Mouse (Mus musculus): ENCODE results near the gene Bhmt. TPM values are rescaled to one million over a fixed set of nuclear protein-coding genes. Genes with fewer than 3 reads are reported as not detected.

Gene Bhmt
- polyA plus RNA-seq, 1 experiment: 0.15 TPM

DNA sequence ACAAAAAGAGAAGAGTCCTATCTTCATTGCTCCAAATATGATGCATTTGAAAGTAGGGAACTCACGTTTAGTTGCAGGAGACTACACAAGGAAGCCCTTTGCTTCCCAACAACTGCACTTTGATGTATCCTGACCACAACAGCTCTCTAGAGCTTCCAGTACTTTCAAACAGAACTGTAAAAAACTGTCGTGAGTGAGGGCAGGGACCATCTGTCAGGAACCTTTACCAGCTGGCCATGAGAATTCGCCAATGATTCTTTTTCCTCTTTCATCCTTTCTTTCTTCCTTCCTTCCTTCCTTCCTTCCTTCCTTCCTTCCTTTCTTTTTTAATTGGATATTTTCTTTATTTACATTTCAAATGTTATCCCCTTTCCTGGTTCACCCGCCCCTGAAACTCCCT, 68.1 kb downstream of the Bhmt start:
- DNase-seq: no peak
- Histone ChIP-seq H3K4me3 (replicated peaks; ENCODE audit: extremely low read depth, low read depth, low read length) (no peak overlapping the region), H3K4me1 (ENCODE audit: control insufficient read depth, insufficient read depth, low read length) (no peaks in the 10 kb centered on the region)
- no peak for TF ChIP-seq POLR2A (IDR thresholded peaks at IDR 0.05; ENCODE audit: borderline replicate concordance, extremely low read depth, low read depth, low read length)
- TF ChIP-seq CTCF (IDR thresholded peaks at IDR 0.05; ENCODE audit: insufficient read depth, low read length): no peak
- WGBS: 40% methylated on average over 4 of the region's 4 CpGs

Other genes starting within 250 kb of the Bhmt start
- gene Jmy, start 138.2 kb downstream of the Bhmt start, polyA plus RNA-seq (2012; rRNA removed): 7.0 and 10.4 TPM in 2 replicates
- 0.07 TPM in 1 of 2 replicates, not detected in the other for gene Bhmt2, start 36.3 kb upstream of the Bhmt start, polyA plus RNA-seq (2012; rRNA removed)
- 0.03 and 0.06 TPM in 2 replicates for gene Dmgdh, start 36.5 kb upstream of the Bhmt start, polyA plus RNA-seq (2012; rRNA removed)
- gene Arsb, start 133.7 kb upstream of the Bhmt start, polyA plus RNA-seq (2012; rRNA removed): 22.8 and 26.0 TPM in 2 replicates